ENCODE assay signal across 1 mouse cellular context in the genomic region with DNA sequence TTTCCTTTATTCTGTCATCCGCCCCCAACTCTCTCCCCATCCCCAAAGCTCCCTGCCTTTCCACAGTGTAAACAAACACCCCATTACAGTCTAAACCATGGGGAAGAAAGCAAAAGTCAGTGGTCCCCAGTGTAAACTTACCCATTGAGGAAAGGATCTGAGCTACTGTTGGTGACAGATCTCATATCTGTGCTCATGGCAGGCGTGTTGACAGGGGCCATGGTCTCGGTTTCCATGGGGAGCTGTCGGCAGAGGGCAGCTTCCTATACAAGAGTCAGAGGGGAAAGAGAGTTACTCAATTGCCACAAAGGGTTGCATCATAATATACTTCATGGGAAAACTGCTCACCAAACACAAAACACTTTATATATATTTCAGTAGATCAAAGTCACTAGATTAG.
TF ChIP-seq lines count a peak whose summit lies in the region.

No protein-coding gene starts in this region.

TF ChIP-seq in CH12.LX, 34 proteins besides CTCF, POLR2A, EP300 and RAD21 (continued from another document):
- TF ChIP-seq NRF1 (IDR thresholded peaks at IDR 0.05; ENCODE audit: low read depth, low read length), result no peak
- TF ChIP-seq TBP (conservative IDR thresholded peaks at IDR 0.05; ENCODE audit: low read depth, low read length), result no peak
